Mouse (Mus musculus): ENCODE measurements around the gene Olfr924.
"Not testable (repeated sequence)": the region's sequence is repeated elsewhere in the genome, so short reads cannot be mapped to it uniquely, and the experiment has no call there.

Olfr924 gene

DNA sequence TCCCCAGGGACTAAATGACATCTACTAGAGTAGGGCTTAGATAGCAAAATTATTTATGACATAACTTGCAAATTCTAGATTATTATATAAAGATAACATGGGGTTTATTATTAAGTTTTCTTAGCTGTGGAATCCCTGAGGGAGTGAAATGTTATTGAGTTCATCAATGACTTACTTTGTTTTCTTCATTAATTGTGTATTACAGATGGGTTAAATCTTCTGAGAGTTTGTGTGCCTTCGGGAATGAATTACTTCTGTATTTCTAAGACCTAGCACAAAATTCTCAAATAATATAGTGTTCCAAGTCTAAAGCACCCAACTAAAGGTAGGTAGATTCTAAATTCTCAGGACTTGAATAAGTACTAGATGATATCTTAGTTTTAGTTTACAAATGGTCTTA, at the start of gene Olfr924:
Gene Olfr924, plus strand, starts transcription at position 301 of the 400 bp plus-strand sequence.
- DNase-seq (ENCODE audit: low spot score): no peak

GRCm38 (mm10) chr9:38805696-38806095, 38.6 kb upstream of the Olfr924 start:
- peak; percentile 7 for DNase-seq (ENCODE audit: low spot score)

GRCm38 (mm10) chr9:38814314-38814713, 29.9 kb upstream of the Olfr924 start, which contains the start of gene Olfr922:
TSS of gene Olfr922 (plus strand) at chr9:38814614.
- DNase-seq (ENCODE audit: low spot score): no peak

GRCm38 (mm10) chr9:38815458-38815986, 28.7 kb upstream of the Olfr924 start:
- DNase-seq (ENCODE audit: low spot score): no peak

DNA sequence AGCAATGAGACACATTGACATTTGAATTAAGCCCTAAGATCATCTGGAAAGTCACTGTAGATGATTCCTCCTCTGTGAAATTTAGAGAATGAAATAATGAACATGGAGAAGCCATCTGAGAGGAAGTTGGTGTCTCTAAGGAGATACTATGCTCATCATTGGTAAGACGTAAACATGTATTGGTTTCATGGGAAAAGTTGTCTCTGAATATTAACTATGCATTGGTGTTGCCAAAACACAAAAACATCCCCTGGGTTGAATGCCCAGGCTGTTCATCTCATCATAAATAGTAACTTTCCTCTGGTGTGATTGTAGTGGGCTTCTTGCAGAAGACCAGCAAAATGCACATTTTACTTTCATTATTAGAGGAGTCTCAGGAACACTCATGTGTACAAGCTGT, 18.0 kb upstream of the Olfr924 start, which contains the start of gene Olfr923:
Gene Olfr923, plus strand, starts transcription at position 301 of the 400 bp plus-strand sequence.
- no peak for DNase-seq (ENCODE audit: low spot score)

DNA sequence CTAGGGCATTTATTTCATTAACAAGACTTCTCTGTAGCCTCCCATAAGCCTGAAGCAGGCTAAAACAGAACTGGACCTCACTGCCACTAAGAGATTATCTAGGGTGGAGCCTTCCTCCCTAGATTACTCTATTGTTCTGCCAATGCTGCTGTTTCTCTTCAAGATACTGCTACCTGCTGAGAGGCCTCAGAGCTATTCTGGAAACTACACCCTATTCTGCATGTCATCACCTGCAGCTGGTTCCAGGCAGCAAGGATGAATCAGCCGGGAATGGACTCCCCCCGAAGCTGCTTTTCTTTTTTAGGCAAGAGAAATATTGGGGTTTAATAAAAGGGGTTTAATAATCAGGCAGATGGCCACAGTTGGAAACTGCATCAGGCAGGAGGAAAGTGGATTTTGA, 11.2 kb upstream of the Olfr924 start:
- DNase-seq (ENCODE audit: low spot score): no peak

DNA sequence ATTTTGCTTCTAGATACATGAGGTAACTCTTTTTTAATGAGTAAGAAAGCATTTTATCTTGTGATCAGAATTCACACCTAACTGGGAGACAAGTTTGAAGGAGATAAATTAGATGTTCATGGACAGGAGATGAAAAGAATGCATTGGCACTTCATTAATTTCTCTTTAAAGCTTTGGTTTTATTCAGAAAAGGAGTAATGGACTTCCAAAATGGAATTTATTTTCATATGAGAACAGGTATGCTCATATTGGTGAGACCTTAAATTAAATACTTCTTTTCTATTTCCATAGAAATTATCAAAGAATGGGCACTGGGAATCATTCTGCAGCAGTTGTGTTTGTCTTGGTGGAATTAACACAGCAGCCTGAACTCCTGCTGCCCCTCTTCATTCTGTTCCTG, 10.5 kb downstream of the Olfr924 start, which contains the start of gene Olfr26:
Gene Olfr26, plus strand, starts transcription at position 301 of the 400 bp plus-strand sequence.
- DNase-seq (ENCODE audit: low spot score): no peak

- not testable (repeated sequence) for DNase-seq (ENCODE audit: low spot score)
Observed at GRCm38 (mm10) chr9:38874880-38875279, 30.6 kb downstream of the Olfr924 start.

DNA sequence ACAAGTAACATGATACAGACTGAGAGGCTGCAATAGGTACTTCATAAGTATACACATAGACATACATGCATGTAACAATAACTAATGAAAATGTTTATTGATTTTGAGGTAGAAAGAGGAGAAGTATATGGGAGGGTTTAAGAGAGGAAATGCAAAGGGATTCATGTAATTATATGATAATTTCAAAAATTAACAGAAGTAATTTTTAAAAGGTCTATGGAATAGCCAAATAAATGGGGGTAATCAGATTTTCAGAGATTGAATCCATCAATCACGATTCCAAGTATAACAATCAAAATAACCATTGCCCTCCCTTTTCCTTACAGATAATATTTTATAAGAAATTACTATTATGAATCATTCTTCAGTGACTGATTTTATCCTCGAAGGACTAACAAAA, 32.6 kb downstream of the Olfr924 start, which contains the start of gene Olfr926:
Gene Olfr926, plus strand, starts transcription at position 301 of the 400 bp plus-strand sequence.
- DNase-seq (ENCODE audit: low spot score): no peak

Measured in left cerebral cortex, adult 11 months (tissue).